Mouse (Mus musculus) embryonic stem cell, embryonic (primary cell): Measurements from ENCODE around the gene Gnb1l.

ENCODE experiments used
- CTCF ChIA-PET, 4 experiments: fragments of 300-600 bp in 2 of 4; fragments of 350-600 bp in 2 of 4; sonication (Branson Sonifier 250); formaldehyde crosslinking; loops; one replicate each; lab custom pipeline; 2022; ENCODE audit warnings: inconsistent platforms in 2 of 4; lab: Charles Lee
- POLR2A ChIA-PET, 4 experiments: fragments of 300-600 bp in 2 of 4; fragments of 350-600 bp in 2 of 4; sonication (Branson Sonifier 250); formaldehyde crosslinking; loops; one replicate each; lab custom pipeline; 2022; ENCODE audit warnings: antibody characterized with exemption in 4 of 4, inconsistent platforms in 1 of 4; lab: Charles Lee

Gene Gnb1l

GRCm38 (mm10) chr16:18585676-18586075 lies 87.2 kb downstream of the Gnb1l start:
- POLR2A ChIA-PET = interaction anchor here in 1 of 4 experiments (1.1 kb wide), 1 partner anchor 10 kb away, joined by 3 read pairs; no protein-coding TSS in a partner anchor
- CTCF ChIA-PET = interaction anchor here in 2 of 4 experiments (1.4 to 1.7 kb wide), 3 partner anchors 32 to 142 kb away, joined by 3 to 7 read pairs (median 5); no protein-coding TSS in a partner anchor

GRCm38 (mm10) chr16:18586076-18586905 lies 87.8 kb downstream of the Gnb1l start:
- CTCF ChIA-PET = interaction anchor here in 2 of 4 experiments (0.7 to 1.7 kb wide), 3 partner anchors 32 to 143 kb away, joined by 3 to 7 read pairs (median 5); no protein-coding TSS in a partner anchor
- POLR2A ChIA-PET = interaction anchor here in 2 of 4 experiments (1.1 to 1.8 kb wide), 2 partner anchors 10 to 125 kb away, joined by 3 to 7 read pairs; no protein-coding TSS in a partner anchor

GRCm38 (mm10) chr16:18586906-18587546 lies 88.5 kb downstream of the Gnb1l start:
- CTCF ChIA-PET = interaction anchor here in 2 of 4 experiments (0.7 to 1.7 kb wide), 4 partner anchors 31 to 144 kb away, joined by 3 to 6 read pairs (median 4); no protein-coding TSS in a partner anchor
- POLR2A ChIA-PET = interaction anchor here in 3 of 4 experiments (0.6 to 2.2 kb wide), 6 partner anchors 9 to 216 kb away, joined by 3 to 7 read pairs (median 4); no protein-coding TSS in a partner anchor

- CTCF ChIA-PET = interaction anchor here in 3 of 4 experiments (0.6 to 1.9 kb wide), 7 partner anchors 30 to 161 kb away, joined by 3 to 8 read pairs (median 4); no protein-coding TSS in a partner anchor
- POLR2A ChIA-PET = interaction anchor here in 3 of 4 experiments (0.5 to 2.5 kb wide), 13 partner anchors 8 to 223 kb away, joined by 3 to 7 read pairs (median 3); partner anchors contain the start of genes Cdc45 (in 1 of the 3), Gnb1l (in 1 of the 3), Gp1bb (in 1 of the 3) and Ufd1 (in 1 of the 3)
Observed at GRCm38 (mm10) chr16:18587847-18588737, 89.6 kb downstream of the Gnb1l start.

GRCm38 (mm10) chr16:18588738-18589055 lies 90.2 kb downstream of the Gnb1l start:
- CTCF ChIA-PET = interaction anchor here in 2 of 4 experiments (0.9 to 1.9 kb wide), 4 partner anchors 29 to 145 kb away, joined by 3 to 8 read pairs (median 5); no protein-coding TSS in a partner anchor
- POLR2A ChIA-PET = interaction anchor here in 3 of 4 experiments (0.5 to 2.5 kb wide), 8 partner anchors 8 to 223 kb away, joined by 3 to 7 read pairs (median 3); partner anchors contain the start of genes Cdc45 (in 1 of the 3), Gnb1l (in 1 of the 3), Gp1bb (in 1 of the 3) and Ufd1 (in 1 of the 3)

GRCm38 (mm10) chr16:18589080-18589621 lies 90.6 kb downstream of the Gnb1l start:
- POLR2A ChIA-PET = interaction anchor here in 2 of 4 experiments (0.5 to 2.5 kb wide), 7 partner anchors 9 to 222 kb away, joined by 3 to 7 read pairs (median 3); partner anchors contain the start of genes Cdc45 (in 1 of the 2), Gnb1l (in 1 of the 2), Gp1bb (in 1 of the 2) and Ufd1 (in 1 of the 2)
- CTCF ChIA-PET = interaction anchor here in 2 of 4 experiments (0.9 to 1.9 kb wide), 3 partner anchors 118 to 146 kb away, joined by 4 to 8 read pairs (median 6); no protein-coding TSS in a partner anchor

- CTCF ChIA-PET = interaction anchor here in 3 of 4 experiments (0.7 to 1.9 kb wide), 9 partner anchors 13 to 147 kb away, joined by 3 to 7 read pairs (median 4); no protein-coding TSS in a partner anchor
- POLR2A ChIA-PET = interaction anchor here in 3 of 4 experiments (0.6 to 2.5 kb wide), 12 partner anchors 12 to 245 kb away, joined by 3 to 7 read pairs (median 4); partner anchors contain the start of genes Cdc45 (in 1 of the 3), Gp1bb (in 1 of the 3) and Ufd1 (in 1 of the 3)
Observed at GRCm38 (mm10) chr16:18589804-18590790, 91.6 kb downstream of the Gnb1l start, which contains the start of gene Tbx1. Gene Tbx1 (minus strand): TSS chr16:18590671.

- ChIA-PET CTCF (interaction anchor here (0.6 to 1.9 kb wide), 11 partner anchors 14 to 210 kb away, joined by 3 to 7 read pairs (median 3); no protein-coding TSS in a partner anchor), POLR2A (interaction anchor here in 2 of 4 experiments (0.6 to 1.6 kb wide), 7 partner anchors 8 to 246 kb away, joined by 3 to 5 read pairs (median 3); no protein-coding TSS in a partner anchor)
Observed at GRCm38 (mm10) chr16:18591047-18592018, 92.8 kb downstream of the Gnb1l start.

- POLR2A ChIA-PET = no interaction called here
- CTCF ChIA-PET = no interaction called here
Observed at GRCm38 (mm10) chr16:18593930-18594329, 95.4 kb downstream of the Gnb1l start.

GRCm38 (mm10) chr16:18596255-18596654 lies 97.7 kb downstream of the Gnb1l start:
- ChIA-PET CTCF (interaction anchor here in 3 of 4 experiments (0.6 to 3.4 kb wide), 10 partner anchors 14 to 248 kb away, joined by 3 to 11 read pairs (median 3); partner anchors contain the start of genes Arvcf (in 1 of the 3) and Tango2 (in 1 of the 3)), POLR2A (interaction anchor here in 3 of 4 experiments (0.6 to 2.5 kb wide), 7 partner anchors 9 to 280 kb away, joined by 3 to 12 read pairs (median 3); partner anchors contain the start of gene Mrpl40 (in 1 of the 3))

- ChIA-PET POLR2A (interaction anchor here in 1 of 4 experiments (0.6 to 1.8 kb wide), 4 partner anchors 17 to 71 kb away, joined by 3 to 6 read pairs (median 3); no protein-coding TSS in a partner anchor), CTCF (interaction anchor here in 3 of 4 experiments (0.6 to 3.4 kb wide), 3 partner anchors 20 to 210 kb away, joined by 3 to 11 read pairs (median 6); no protein-coding TSS in a partner anchor)
Observed at GRCm38 (mm10) chr16:18598006-18598405, 99.5 kb downstream of the Gnb1l start.

- ChIA-PET CTCF (interaction anchor here in 2 of 4 experiments (0.6 to 1.3 kb wide), 4 partner anchors 16 to 167 kb away, joined by 3 to 5 read pairs (median 4); no protein-coding TSS in a partner anchor), POLR2A (interaction anchor here in 2 of 4 experiments (0.9 to 1.0 kb wide), 2 partner anchors 11 to 154 kb away, joined by 3 read pairs; partner anchors contain the start of gene Tbx1 (in 1 of the 2))
Observed at GRCm38 (mm10) chr16:18601447-18601846, 102.9 kb downstream of the Gnb1l start.

GRCm38 (mm10) chr16:18604267-18604701 lies 105.8 kb downstream of the Gnb1l start:
- CTCF ChIA-PET = interaction anchor here in 2 of 4 experiments (1.0 to 3.0 kb wide), 3 partner anchors 13 to 161 kb away, joined by 5 to 10 read pairs (median 8); no protein-coding TSS in a partner anchor
- POLR2A ChIA-PET = interaction anchor here in 3 of 4 experiments (0.8 to 1.9 kb wide), 5 partner anchors 8 to 83 kb away, joined by 3 to 5 read pairs (median 3); no protein-coding TSS in a partner anchor
